Mouse (Mus musculus): Measurements from ENCODE around the gene Polr2f. TPM values are rescaled to one million over a fixed set of nuclear protein-coding genes. Genes with fewer than 3 reads are reported as not detected.

Polr2f gene
- polyA plus RNA-seq, 1 experiment: 32.2 TPM

- H3K4me1 ChIP-seq (ENCODE audit: control insufficient read depth, insufficient read depth, insufficient read length, low read length): peaks cover 6% of the 10 kb centered on the region
- H3K27me3 ChIP-seq (ENCODE audit: control insufficient read depth, insufficient read depth, low read length): peaks cover 25% of the 10 kb centered on the region
- H3K4me3 ChIP-seq (ENCODE audit: low read depth, low read length): no peak overlapping the region
- H3K27ac ChIP-seq (ENCODE audit: insufficient read depth, low read depth, low read length): no peak overlapping the region
- no peak for TF ChIP-seq POLR2A (IDR thresholded peaks at IDR 0.05; ENCODE audit: low read depth, low read length)
- TF ChIP-seq CTCF (IDR thresholded peaks at IDR 0.05; ENCODE audit: extremely low read depth, insufficient read length, insufficient replicate concordance, low read depth, low read length): no peak
- no peaks in the 10 kb centered on the region for H3K36me3 ChIP-seq (ENCODE audit: control insufficient read depth, insufficient read depth, low read length)
- WGBS: 64% methylated on average over 8 of the region's 8 CpGs
Observed at GRCm38 (mm10) chr15:79166712-79167111, 25.9 kb downstream of the Polr2f start.

DNA sequence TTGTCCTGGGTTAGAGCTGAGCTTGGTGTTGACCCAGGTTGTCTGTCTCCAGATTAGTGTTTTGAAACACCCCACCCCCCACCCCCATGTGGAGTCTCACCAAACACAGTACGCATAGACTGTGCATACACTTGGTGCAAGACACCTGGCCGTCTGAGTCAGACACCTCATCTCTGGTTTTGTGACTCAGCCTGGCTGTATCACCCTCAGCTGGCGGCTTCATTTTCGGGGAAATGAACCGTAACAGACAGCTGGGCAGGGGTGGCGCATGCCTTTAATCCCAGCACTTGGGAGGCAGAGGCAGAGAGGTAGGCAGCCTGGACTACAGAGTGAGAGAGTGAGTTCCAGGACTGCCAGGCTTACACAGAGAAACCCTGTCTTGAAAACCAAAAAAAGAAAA, 36.1 kb downstream of the Polr2f start:
- Histone ChIP-seq H3K4me3 (ENCODE audit: low read depth, low read length) (no peak overlapping the region), H3K36me3 (ENCODE audit: control insufficient read depth, insufficient read depth, low read length) (no peaks in the 10 kb centered on the region), H3K27ac (ENCODE audit: insufficient read depth, low read depth, low read length) (no peak overlapping the region), H3K27me3 (ENCODE audit: control insufficient read depth, insufficient read depth, low read length) (no peaks in the 10 kb centered on the region), H3K4me1 (ENCODE audit: control insufficient read depth, insufficient read depth, insufficient read length, low read length) (no peaks in the 10 kb centered on the region)
- TF ChIP-seq CTCF (IDR thresholded peaks at IDR 0.05; ENCODE audit: extremely low read depth, insufficient read length, insufficient replicate concordance, low read depth, low read length) (no peak), POLR2A (IDR thresholded peaks at IDR 0.05; ENCODE audit: low read depth, low read length) (no peak)
- 61% methylated on average over 6 of the region's 6 CpGs for WGBS

DNA sequence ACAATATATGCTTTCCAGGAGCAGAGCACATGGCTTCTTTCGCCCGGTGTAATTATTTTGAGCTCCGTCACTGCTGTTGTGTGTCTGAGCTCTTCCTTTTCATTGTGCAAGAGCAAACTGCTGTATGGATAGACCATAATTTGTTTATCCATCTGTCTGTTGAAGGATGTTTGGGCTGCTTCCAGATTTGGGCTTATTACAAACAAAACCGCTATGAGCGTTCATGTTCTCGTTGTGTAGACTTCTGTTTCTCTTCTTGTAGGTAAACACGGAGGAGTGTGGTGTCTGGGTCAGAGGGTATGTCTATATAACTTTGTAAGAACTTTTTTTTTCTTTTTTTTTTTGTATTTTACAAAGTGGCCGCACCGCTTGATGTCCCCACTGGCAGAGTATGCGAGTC, 44.4 kb downstream of the Polr2f start:
- Histone ChIP-seq H3K4me1 (ENCODE audit: control insufficient read depth, insufficient read depth, insufficient read length, low read length) (no peaks in the 10 kb centered on the region), H3K36me3 (ENCODE audit: control insufficient read depth, insufficient read depth, low read length) (no peaks in the 10 kb centered on the region), H3K4me3 (ENCODE audit: low read depth, low read length) (no peak overlapping the region), H3K27ac (ENCODE audit: insufficient read depth, low read depth, low read length) (no peak overlapping the region), H3K27me3 (ENCODE audit: control insufficient read depth, insufficient read depth, low read length) (no peaks in the 10 kb centered on the region)
- 76% methylated on average over 10 of the region's 10 CpGs for WGBS
- TF ChIP-seq POLR2A (IDR thresholded peaks at IDR 0.05; ENCODE audit: low read depth, low read length) (no peak), CTCF (IDR thresholded peaks at IDR 0.05; ENCODE audit: extremely low read depth, insufficient read length, insufficient replicate concordance, low read depth, low read length) (no peak)

GRCm38 (mm10) chr15:79187819-79188218, 47.0 kb downstream of the Polr2f start:
- no peak overlapping the region for H3K4me3 ChIP-seq (ENCODE audit: low read depth, low read length)
- TF ChIP-seq CTCF (IDR thresholded peaks at IDR 0.05; ENCODE audit: extremely low read depth, insufficient read length, insufficient replicate concordance, low read depth, low read length) (no peak), POLR2A (IDR thresholded peaks at IDR 0.05; ENCODE audit: low read depth, low read length) (no peak)
- H3K27me3 ChIP-seq (ENCODE audit: control insufficient read depth, insufficient read depth, low read length): no peaks in the 10 kb centered on the region
- no peaks in the 10 kb centered on the region for H3K36me3 ChIP-seq (ENCODE audit: control insufficient read depth, insufficient read depth, low read length)
- peaks cover 4% of the 10 kb centered on the region; the same call in 1 of the 2 replicates for H3K4me1 ChIP-seq (ENCODE audit: control insufficient read depth, insufficient read depth, insufficient read length, low read length)
- WGBS: 83% methylated on average over 8 of the region's 8 CpGs
- H3K27ac ChIP-seq (ENCODE audit: insufficient read depth, low read depth, low read length): no peak overlapping the region

- no peak overlapping the region for H3K4me3 ChIP-seq (ENCODE audit: low read depth, low read length)
- 90% methylated on average over 2 of the region's 2 CpGs for WGBS
Observed at GRCm38 (mm10) chr15:79191426-79191825, 50.6 kb downstream of the Polr2f start.

DNA sequence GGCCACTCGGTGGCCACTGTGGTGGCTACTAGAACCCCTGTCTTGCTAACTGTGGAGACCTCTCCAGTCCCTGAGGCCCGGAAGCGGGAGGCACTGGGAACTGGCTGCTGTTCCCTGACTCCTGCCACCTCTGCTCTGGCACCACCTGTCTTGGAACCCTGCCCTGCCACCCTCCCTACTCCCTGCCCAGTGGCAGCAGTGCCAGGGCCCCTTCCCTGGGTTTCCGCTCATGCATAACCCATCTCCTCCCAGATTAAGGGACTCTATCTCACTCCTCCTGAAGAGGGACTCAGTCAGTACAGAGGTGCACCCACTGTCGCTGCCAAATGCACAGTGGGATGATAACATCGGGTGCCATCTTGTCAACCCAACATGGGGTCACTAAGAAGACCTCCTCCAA, 51.6 kb downstream of the Polr2f start:
- H3K27ac ChIP-seq (ENCODE audit: insufficient read depth, low read depth, low read length): no peak overlapping the region

More at GRCm38 (mm10) chr15:79191426-79191825, 50.6 kb downstream of the Polr2f start:
- Histone ChIP-seq H3K36me3 (ENCODE audit: control insufficient read depth, insufficient read depth, low read length) (no peaks in the 10 kb centered on the region), H3K27ac (ENCODE audit: insufficient read depth, low read depth, low read length) (no peak overlapping the region), H3K27me3 (ENCODE audit: control insufficient read depth, insufficient read depth, low read length) (no peaks in the 10 kb centered on the region), H3K4me1 (ENCODE audit: control insufficient read depth, insufficient read depth, insufficient read length, low read length) (peaks cover 9% of the 10 kb centered on the region)
- TF ChIP-seq POLR2A (IDR thresholded peaks at IDR 0.05; ENCODE audit: low read depth, low read length): no peak
- TF ChIP-seq CTCF (IDR thresholded peaks at IDR 0.05; ENCODE audit: extremely low read depth, insufficient read length, insufficient replicate concordance, low read depth, low read length): no peak

DNA sequence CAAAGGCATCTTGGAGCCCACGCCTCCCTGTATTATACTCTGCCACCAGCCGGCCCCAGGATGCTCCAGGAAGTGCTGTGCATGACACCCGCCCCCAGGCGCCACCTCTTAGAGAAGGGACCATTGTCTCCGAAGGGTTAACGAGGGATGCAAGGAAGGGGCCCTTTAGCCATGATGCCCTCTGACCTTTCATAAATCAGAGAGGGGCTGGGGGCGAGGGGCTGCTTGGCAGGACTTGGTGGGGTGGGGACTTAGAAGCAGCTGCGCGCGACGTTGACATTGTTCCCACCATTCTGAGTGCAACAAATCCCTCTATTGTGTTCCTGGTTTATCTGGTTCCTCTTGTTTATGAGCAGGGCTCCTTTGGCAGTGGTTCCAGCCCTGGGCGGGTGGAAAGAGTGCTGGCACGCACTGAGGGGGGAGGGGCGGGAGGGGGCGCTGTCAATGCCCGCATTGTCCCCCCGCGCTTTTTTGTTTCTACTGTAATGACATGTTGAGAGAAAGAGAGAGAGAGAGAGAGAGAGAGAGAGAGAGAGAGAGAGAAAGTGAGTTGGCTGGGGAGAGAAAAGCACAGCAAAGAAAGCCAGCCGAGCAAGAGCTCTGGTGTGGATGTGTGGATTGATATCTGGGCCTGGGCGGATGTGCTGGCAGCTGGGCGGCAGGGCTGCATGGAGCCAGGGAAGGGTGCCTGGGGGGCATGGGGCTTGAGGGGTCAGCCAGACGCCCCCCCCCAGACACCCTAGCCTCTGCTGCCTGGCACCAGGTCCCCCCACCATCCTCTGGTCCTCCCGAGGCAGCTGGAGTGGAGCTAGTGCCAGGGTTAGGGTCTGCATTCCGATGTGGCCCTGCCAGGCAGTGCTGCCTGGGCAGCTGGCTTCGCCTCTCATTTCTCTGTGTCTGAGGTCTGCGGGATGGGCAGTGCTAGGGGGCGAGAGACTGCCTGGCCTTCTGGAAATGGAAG, 52.4 kb downstream of the Polr2f start:
- Histone ChIP-seq H3K4me1 (ENCODE audit: control insufficient read depth, insufficient read depth, insufficient read length, low read length) (peaks cover 9% of the 10 kb centered on the region), H3K27me3 (ENCODE audit: control insufficient read depth, insufficient read depth, low read length) (no peaks in the 10 kb centered on the region), H3K36me3 (ENCODE audit: control insufficient read depth, insufficient read depth, low read length) (no peaks in the 10 kb centered on the region), H3K4me3 (ENCODE audit: low read depth, low read length) (no peak overlapping the region), H3K27ac (ENCODE audit: insufficient read depth, low read depth, low read length) (no peak overlapping the region)
- no peak for TF ChIP-seq CTCF (IDR thresholded peaks at IDR 0.05; ENCODE audit: extremely low read depth, insufficient read length, insufficient replicate concordance, low read depth, low read length)
- no peak for TF ChIP-seq POLR2A (IDR thresholded peaks at IDR 0.05; ENCODE audit: low read depth, low read length)
- 30% methylated on average over 27 of the region's 27 CpGs for WGBS

More for the DNA sequence above, 51.6 kb downstream of the Polr2f start:
- TF ChIP-seq POLR2A (IDR thresholded peaks at IDR 0.05; ENCODE audit: low read depth, low read length): no peak
- no peak for TF ChIP-seq CTCF (IDR thresholded peaks at IDR 0.05; ENCODE audit: extremely low read depth, insufficient read length, insufficient replicate concordance, low read depth, low read length)
- H3K27me3 ChIP-seq (ENCODE audit: control insufficient read depth, insufficient read depth, low read length): no peaks in the 10 kb centered on the region
- 47% methylated on average over 6 of the region's 6 CpGs for WGBS
- H3K36me3 ChIP-seq (ENCODE audit: control insufficient read depth, insufficient read depth, low read length): no peaks in the 10 kb centered on the region
- H3K4me1 ChIP-seq (ENCODE audit: control insufficient read depth, insufficient read depth, insufficient read length, low read length): peaks cover 9% of the 10 kb centered on the region
- no peak overlapping the region for H3K4me3 ChIP-seq (ENCODE audit: low read depth, low read length)
